Mouse (Mus musculus): ENCODE measurements at regions not wholly inside any gene's neighbourhood (a gene's known extent, or its start where the extent isn't known, plus 50 kb on each side); places are given as distances from the start of the nearest gene placed in this dataset.

DNA sequence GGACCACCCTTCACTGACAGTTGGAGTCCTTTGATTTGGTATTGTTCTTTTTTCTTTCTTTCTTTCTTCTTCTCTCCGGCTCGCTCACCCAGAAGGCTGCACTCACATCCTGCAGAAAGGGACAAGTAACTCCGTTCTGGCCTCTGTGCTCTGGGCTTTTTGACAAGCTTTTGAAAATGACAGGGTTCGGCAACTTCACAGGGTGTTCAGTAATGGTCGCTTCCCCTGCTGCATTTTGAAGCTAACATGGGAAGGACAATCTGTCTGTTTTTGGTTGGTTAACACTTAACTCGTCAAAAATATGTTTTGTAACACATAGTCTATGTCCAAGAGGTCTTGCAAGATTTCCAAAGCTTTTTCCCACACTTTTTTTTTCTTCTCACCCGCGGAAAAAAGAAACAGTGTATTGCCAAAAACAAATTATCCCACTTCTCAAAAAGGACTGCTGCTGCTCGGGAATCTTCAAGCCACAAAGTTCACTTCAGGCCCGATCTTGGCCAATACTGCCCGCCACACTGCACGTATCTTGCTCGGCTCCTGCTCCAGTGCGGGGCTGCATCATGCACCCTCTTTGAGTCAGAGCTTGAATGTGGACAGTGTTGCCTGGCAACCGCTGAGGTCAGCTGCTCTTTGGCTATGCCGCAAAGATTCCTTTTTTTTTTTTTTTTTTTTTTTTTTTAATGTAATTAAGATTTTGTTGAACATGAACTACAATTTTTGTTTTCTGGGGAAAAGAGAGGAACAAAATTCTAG, 209.4 kb upstream of the Inhba start:
- DNase-seq, result peak in 1 of 2 experiments; percentile 6

DNA sequence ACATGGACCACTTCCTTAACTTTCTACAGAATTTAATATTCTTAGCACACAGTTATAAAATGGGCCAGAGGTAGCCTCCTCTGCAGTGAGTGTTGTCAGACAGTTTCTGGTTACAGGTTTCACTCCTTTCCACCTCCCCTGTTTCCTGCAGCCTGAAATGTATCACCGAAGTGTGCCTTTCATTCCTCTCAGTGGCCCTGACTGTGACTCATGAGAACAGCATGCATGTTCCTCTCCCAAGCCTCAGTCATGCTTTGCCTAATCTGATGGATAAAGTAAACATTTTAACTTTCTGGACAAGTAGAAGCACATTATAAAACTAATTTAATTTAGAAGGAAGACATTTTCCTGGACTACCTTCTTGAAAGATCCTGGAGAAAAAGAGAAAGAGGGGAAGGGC, 207.7 kb upstream of the Inhba start:
- no peak for DNase-seq

DNA sequence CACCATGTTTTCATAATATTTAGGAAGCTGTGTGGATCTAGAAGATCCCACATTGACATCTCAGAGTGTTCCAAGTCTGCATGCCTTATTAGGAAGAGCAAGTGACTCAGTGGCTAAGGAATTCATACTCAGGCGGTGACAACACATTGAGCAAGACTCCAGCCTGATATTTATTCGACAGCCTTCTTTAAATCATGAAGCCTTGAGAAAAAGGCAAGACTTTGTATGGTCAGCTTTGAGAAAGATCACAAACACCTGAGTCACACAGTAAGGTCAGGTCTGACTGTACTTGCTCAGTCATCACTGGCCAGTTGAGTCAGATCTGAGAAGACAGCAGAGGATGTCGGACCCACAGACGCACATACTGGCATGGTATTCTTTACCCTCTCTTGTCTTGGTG, 204.7 kb upstream of the Inhba start:
- DNase-seq, result no peak

DNA sequence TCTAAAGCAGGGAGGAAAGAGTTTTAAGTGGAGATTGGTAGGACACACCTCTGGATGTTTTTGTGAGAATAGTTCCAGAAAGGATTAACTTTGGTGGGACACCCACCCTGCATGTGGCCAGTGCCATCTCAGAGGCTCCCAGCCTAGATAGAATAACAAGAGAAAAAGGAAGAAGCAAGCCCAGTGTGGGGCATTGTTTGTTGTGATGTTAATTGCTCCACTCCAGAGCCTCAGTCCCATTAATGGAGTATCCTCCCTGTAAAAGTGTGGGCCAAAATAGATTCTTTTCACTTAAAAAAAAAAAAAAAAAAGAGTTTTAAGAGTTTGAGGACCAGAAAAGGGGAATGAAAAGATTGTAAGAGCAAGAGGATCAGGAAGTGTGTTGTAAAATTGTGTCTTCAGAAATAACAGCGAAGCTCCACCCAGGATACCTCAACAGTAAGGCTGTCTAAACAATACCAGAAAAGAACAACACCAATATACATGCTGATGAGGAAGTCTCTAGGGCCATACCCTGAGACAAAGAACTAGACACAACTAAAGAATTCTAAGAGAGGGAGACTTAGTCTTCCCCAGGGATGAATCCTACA, 189.3 kb upstream of the Inhba start:
- DNase-seq, result no peak

DNA sequence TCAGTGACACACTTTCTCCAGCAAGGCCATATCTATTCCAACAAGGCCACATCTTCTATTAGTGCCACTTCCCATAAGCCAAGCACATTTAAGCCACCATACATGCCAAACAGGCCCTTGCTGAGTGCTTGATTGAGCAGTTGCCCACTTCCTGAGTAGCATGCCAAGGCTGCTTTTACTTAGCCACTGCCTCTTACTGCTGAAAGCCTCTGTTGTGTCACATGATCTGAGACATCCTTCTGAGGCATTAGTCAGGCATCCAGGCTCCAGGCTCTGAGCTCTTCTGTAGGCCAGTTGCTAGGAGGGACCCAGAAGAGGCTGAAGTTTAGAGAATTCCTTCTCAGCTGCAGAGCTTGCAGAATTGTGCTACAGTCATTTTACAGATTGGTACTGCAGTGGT, 165.8 kb upstream of the Inhba start:
- DNase-seq, result no peak

DNA sequence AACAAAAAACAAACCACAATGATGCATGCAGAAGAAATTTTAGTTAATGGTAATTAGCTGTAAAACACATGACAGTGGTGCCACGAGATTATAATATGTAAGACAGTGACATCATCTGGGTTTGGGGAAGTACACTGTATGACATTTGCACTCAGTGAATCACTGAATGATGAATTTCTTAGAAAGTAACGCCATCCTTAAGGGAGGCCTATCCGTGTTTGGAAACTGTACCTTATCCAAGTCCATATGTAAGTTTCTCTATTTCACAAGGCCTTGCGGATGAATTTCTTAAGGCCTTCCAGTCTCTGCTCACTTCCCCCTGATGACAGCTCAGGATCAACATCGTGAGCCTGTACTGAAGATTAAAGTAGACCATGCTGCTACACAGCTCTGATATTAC, 163.6 kb upstream of the Inhba start:
- DNase-seq, result no peak

DNA sequence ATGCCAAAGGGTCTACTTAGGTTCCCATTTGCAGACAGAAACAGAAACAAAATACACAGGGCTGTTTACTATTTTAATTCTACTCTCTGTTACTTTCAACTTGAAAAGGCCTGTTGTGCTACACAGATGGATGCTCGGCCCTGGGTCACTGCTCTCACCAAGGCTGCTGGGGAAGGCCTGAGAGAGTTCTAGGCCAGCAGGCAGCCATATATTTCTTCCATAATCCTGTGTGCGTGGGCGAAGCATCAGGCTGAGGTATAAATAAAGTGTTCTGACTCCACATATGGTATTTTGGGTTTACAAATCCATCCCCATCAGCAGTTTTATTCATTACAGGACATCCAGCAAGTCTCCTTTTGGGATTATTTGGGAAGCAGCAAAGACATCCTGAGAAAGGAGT, 162.5 kb upstream of the Inhba start:
- no peak for DNase-seq

DNA sequence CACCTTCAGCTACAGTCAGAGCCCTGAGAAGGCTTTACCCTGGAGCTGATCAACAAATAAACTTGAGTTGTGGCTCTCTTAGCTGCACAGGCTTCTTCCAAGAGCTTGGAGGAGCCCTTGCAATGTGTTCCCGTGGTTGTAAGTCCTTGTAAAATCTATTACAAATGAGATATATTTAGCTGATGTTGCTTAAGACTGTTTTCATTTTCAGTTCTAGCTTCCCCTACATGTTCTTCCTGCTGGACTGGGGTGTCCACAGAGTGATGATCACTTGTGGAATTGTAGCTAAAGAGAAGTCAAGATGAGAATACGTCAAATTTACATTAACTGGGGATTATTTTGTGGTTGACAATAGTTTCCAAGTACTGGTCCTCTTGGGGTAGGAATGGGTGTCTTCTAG, 161.3 kb upstream of the Inhba start:
- DNase-seq, result no peak

DNA sequence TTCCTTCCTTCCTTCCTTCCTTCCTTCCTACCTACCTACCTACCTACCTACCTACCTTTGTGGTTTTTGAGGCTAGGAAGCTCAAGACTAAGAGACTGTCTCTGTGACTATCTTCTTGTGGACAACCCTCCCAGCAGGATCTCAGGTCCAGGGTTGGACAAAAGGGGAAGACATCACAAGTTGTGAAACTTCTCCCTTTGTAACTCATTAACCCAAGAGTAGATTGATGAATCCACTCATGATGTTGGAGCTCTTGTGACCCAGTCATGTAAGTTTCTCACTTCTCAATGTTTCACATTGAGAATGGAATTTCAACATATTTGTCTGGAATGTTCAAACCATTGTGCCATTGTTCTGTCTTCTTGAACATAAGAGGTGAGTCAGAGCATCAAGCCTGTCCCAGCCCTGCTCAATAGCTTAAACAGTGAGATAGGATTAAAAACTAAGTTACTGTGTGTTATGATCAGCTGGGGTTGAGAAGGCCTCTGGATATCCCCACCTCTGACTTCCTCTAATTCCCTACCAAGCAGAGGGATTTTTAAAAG, 158.6 kb upstream of the Inhba start:
- no peak for DNase-seq

DNA sequence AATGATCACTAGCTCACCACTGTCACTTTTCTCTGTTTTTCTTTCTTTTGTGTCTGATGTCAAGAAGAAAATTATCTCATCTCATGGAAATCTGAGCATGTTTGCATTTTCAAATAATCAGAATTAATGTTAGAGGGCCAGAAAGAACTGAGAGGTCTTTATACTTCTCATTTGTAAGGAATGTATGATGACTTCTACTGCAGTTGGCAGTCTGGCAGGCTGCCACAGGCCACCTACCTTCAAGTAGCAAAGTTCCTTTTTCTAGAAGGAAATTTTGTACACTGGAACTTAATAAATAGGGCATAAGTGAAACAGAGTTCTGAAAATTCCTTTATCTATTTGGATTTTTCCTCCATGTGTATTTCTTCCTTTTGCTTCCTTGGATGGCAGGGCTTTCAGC, 148.7 kb upstream of the Inhba start:
- DNase-seq, result no peak

DNA sequence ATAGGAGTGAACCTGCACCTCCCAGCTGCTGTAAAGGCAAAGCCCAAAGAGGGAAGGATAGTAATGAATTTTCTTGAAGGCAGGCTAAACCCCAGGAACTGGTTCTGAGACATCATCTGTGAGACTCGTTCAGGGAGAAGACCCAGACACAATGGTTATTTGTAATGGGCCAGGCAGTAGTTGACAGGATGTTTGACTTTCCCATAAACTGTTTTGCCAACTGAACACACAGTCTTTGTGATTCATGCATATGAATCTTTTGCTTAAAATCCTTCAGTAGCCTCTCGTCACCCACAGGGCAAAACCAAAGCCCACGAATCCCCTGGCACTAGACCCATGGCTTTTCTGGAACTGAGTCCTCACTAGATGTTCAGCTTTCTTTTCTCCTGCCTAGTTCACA, 148.3 kb upstream of the Inhba start:
- no peak for DNase-seq

DNA sequence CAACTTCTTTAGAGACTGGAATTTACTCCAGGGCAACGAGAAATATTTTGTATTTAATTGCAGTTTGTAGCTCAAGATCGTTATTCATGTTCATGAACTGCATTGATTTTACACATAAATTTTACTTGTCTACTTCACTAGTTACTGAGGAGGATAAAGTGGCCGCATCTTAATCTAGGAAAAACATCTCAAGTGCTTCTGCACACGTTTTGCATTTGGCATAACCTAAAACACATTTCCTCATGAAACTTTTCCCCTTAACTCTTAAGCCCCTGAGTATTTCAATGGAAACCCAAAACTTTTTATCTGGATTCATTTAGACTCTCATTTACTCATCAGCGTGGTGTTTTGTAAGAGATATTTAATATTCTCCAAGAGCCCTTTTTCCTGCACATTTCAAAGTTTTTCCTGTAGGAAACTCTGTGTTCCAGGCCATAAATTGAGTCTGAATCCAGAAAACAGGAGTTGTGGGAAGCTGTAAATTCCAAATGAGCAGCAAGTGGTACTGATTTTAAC, 144.5 kb upstream of the Inhba start:
- no peak for DNase-seq

DNA sequence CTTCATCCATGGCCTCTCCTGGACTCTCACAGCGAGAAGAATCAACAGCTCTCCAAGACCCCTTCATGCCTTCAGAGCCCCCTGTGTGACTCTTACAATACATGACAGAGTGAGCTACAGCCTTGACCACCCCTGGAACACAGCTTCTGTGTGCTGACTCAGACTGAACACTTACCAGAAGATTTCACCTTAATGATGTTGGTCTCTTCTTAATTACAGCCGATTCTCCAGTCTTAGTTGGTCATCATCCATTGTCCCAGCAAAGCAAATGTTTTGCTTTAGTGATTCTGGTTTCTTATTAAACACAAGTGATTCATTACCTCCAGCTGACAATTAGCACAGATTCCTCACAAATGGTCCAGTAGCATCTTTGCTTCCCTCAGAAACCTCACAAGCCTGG, 134.0 kb upstream of the Inhba start:
- DNase-seq, result no peak

DNA sequence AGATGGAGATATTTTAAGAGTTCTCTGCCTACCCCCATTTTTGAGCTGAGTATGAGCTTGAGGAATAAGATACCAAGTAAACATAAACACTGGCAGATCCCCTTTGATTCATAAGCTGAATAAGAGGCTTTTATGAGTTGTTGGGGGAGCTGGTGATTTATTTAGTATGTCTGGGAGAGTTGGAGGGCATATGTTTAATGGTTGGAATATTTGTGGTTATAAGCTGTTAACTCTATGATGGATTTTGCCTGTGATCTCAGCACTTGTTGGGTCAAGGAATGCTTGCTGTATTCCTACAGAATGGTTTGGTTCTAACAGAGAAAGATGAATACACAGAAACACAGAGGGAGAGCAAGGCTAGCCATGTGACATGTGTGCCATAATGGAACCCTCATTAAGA, 132.1 kb upstream of the Inhba start:
- DNase-seq, result no peak

DNA sequence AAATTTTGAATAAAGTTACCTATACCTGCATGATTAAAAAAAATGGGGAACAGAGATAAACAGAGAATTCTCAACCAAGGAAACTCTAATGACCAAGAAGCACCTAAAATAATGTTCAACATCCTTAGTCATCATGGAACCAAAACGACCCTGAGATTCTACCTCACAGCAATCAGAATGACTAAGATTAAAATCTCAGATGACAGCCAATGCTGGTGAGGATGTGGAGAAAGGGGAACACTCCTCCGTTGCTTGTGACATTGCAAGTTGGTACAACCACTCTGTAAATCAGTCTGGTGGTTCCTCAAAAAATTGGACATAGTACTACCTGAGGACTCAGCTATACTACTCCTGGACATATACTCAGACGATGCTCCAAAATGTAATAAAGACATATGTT, 120.9 kb upstream of the Inhba start:
- DNase-seq, result no peak

DNA sequence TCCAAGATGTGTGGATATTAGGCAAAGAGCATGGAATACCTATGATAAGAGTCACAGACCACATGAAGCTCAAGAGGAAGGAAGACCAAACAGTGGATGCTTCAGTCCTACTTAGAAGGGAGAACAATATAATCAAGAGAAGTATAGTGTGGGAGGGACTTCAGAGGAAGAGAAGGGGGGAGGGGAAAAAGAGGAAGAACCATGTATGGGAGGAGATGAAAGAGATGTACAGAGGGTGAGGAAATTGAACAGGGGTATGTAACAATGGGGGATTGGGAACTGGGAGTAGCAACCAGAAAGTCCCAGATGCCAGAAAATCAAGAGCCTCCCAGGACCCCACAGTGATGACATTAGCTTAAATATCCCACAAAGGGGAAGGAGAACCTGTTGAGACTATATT, 120.2 kb upstream of the Inhba start:
- DNase-seq, result no peak

DNA sequence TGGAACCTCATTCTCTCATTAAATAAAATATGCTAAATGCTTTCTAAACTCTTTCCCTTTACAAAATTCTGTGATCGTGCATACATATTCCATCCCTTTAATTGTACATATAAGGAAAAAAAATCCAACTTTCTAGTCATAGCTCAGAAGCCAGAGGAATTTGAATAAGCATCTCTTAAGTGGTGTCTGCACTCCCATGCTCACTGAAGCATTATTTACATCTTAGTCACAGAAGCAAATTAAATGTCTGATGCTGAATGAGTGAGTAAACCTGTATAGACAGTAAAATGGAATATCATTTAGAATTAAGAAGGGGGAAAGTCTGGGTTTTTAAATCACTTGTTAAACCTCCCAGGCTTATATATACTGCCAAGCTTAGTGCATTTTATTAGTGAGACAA, 113.5 kb upstream of the Inhba start:
- DNase-seq, result no peak

DNA sequence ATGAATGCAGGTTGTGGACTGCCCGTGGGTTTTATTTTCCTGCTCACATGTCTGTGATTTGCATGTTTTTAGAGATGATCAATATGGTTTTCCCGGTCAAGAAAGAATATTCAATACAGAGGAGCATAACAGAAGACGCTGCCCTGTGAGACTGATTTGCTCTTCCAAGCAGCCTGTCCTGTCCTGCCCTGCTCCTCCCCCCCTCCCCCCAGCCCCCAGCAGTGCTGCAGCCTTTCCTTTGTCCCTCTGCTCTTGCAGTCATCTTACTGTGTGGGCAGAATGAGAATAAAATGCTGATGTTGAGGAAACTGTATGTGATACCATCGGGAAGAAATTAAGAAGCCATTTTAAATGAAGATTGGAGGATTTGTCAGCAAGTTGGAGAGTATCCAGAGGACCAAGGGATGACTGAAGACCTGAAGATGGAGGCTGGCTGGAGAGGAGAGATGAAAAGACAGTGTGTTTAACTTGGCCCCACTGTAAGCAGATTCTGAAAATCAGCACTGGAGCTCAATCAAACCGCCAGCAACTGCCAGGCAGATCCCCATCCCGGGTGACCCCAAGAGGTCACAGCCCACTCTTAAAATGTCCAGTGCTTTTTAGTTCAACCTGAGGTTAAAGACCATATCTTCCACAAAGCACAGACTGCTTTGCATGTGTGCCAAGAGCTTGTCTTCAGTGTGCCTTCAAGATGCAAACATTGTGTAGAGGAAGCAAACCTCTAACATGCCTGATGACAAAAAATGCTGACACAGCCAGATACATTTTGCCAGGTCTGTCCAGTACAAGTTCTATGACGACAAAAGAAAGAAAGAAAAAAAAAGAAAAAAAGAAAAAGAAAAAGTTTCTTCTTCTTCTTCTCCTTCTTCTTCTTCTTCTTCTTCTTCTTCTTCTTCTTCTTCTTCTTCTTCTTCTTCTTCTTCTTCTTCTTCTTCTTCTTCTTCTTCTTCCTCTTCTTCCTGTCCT, 109.7 kb upstream of the Inhba start:
- DNase-seq, result no peak

DNA sequence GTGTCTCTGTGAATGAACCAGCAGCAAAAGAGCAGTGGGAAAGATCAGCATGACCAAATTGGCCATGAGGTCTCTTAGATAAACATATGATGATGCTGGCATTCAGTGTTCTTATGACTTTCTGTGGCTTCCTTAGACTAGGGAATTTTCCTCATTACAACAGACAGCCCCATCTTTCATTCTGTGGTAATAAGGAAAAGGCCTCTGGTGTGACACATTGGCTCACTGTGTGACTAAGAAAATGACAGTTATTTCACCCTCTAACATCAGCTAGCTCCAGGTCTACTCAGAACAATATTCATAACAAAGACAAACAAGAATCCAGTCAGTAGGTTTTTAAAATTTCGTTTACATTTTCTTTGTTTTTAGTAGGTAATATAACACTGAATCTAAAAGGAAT, 103.8 kb upstream of the Inhba start:
- DNase-seq, result no peak

DNA sequence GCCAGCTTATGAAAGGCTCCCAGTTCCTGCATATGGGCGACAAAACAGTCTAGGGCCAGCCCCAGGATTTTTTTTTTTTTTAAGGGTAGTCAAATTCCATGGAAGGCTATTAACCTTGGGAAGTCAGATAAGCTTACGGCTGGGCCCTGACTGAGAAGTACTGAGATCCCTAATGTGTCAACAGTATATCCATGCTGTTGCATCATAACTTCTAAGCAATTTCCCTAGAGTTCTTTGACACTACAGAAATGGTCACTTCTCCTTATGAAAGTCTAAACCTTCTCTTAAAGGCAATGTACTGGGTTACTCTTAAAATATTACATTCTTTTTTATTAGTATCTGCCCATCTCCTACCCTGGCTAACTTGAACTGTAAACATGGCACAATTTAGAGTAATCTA, 101.1 kb upstream of the Inhba start:
- no peak for DNase-seq

DNA sequence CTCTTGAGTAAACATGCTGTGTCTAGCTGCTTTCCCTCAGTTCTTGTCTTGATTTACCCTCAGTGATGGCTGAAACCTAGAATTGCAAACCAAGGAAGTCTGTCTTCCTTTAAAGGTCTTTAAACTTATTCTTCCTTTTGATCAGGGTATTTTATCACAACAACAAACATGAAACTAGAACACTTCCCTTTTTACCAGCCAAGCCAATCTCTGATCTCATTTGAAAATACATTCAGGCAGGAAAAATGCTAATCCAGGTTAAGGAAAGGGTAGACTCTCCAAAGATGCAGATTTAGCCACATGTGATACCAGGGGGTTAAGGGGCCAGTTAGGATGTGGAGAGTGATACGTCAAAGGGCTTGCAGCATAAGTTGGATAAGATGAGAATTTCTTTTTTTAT, 100.4 kb upstream of the Inhba start:
- no peak for DNase-seq

DNA sequence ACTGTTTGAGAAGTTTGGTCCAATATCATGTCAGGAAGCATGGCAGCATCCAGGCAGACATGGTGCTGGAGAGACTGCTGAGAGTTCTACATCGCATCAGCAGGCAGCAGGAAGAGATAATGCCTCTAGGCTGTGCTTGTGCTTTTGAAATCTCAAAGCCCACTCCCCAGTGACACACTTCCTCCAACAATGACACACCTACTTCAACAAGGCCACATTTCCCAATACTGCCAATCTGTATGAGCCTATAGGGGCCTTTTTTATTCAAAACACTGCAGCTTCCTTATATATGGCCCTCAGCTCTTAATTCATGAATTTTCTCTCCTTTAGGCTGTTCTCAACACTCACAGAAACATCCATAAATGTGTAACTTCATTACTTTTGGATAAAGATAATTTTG, 97.4 kb upstream of the Inhba start:
- DNase-seq, result no peak

DNA sequence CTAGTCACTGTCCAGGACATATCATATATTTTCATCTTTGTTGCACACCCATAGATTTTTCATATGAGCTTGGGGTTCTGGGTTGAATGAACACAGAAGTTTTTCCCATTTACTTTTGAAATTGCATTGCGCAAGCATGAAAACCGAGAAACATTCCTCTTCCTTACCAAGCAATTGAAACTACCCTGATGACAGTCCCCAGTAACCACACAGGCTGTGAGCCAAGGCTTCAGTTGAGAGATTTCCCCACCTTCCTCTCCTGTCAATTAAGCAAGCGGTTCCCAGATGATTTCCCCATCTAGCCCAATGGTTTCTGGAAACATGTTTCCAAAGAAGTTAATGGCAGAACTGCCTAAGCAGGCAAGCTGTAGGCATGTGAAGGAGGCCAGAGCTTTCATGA, 81.8 kb upstream of the Inhba start:
- no peak for DNase-seq
